Mouse (Mus musculus): Measurements from ENCODE around the gene Marco.

The Marco gene

GRCm38 (mm10) chr1:120435591-120435990 lies 69.2 kb downstream of the Marco start:
- DNase-seq: no peak

DNA sequence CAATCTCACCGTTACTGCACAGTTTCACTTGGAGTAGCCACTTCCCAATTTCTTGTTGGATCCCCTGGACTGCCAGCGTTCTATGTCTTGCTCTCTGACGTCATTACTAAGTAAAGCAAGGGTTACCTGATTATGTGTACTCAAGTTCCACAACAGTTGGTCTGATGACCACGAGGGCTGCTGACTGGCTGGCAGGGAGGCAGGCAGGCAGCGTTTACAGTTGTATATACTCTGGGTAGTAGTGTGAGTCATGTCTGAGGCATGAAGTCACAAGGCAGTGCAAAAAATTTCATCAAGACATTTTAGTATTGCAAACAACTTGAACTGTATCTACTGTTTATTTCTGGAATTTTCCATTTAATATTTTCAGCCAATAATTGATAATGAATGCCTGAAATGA lies 74.7 kb downstream of the Marco start:
- no peak for DNase-seq

DNA sequence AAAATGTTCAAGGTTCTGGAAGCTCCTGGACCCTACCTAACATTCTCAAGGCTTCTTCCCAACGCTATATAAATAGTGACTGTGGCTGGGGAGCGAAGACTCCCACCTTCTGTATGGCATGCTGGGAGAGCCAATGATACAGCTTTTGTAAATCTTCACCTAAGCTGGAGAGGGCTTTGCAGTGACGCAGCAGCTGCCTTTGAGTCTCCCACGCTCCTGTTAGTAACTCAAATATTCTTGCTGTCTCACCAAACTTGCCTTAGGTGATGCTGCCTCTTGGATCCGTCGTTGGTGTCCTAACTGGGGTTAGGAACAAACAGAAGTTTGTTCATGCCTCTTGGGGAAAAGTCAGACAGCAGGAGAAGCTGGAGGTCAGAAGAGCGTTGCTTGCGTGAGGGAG lies 79.2 kb downstream of the Marco start:
- DNase-seq: no peak

Data from kidney, postnatal 4 days (tissue).